Mouse (Mus musculus): ENCODE data around the gene Ric3.

DNA sequence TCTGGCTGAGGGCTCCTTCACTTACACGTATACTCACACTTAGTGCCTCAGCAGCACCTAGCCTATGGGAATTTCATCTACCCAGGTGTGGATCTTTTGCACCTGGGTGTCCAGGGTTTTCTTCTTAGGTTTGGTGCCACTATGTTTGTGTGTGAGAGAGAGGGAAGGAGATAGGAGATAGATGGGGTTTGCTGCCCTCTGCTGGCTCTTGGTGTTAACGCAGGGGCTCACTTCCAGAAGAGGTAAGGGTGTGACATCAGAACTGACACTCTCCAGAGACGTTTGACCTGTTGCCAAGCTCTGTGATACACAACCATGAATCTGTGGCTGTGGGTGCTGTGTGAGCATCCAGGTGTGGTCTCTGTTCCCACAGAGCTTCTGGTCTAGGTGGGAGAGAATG lies 61.7 kb downstream of the Ric3 start:
- TF ChIP-seq CTCF (IDR thresholded peaks at IDR 0.05; ENCODE audit: low read depth), result peak; percentile 89
- no peak for TF ChIP-seq EP300 (optimal IDR thresholded peaks at IDR 0.05)
